ENCODE assay signal across 8 mouse cellular contexts in genomic region chr1:52231939-52232765, GRCm38 (mm10). TPM values are rescaled to one million over a fixed set of nuclear protein-coding genes. Genes with fewer than 3 reads are reported as not detected.
A peak's percentile ranks its signal among the peaks of the same experiment; 100 is the strongest.
DNase-seq lines count a peak whose midpoint lies in the region; ATAC-seq lines count a peak whose summit lies in the region.

No protein-coding gene starts in this region.

- H3K4me1 ChIP-seq in brown adipose tissue, adult 24 weeks (ENCODE audit: control insufficient read depth, insufficient read depth, insufficient read length, low read length) = peaks cover 4% of the 10 kb centered on the region
- peaks cover 27% of the 10 kb centered on the region for H3K4me1 ChIP-seq in forebrain, embryonic 10.5 days
- H3K4me1 ChIP-seq in heart, embryonic 15.5 days (replicated peaks) = peaks cover 14% of the 10 kb centered on the region
- peaks cover 26% of the 10 kb centered on the region for H3K4me1 ChIP-seq in liver, embryonic 15.5 days (replicated peaks)
- H3K4me1 ChIP-seq in neural tube, embryonic 11.5 days (ENCODE audit: control insufficient read depth, insufficient read depth, low read length) = peaks cover 6% of the 10 kb centered on the region; the same call in 1 of the 2 replicates
- H3K4me1 ChIP-seq in stomach, embryonic 16.5 days (ENCODE audit: control insufficient read depth, insufficient read depth, low read length) = peaks cover 10% of the 10 kb centered on the region; the same call in 1 of the 2 replicates

- peak; percentile 7; the same call in 1 of the 2 replicates for ATAC-seq in heart, embryonic 15.5 days (replicated peaks; ENCODE audit: insufficient number of reproducible peaks, insufficient read depth, low FRiP score, low read depth)
- ATAC-seq in liver, embryonic 15.5 days (ENCODE audit: insufficient read depth) = no peak
- ATAC-seq in neural tube, embryonic 11.5 days (ENCODE audit: insufficient read depth, low FRiP score, low TSS enrichment) = peak; percentile 42
- peak; percentile 10 for ATAC-seq in stomach, embryonic 16.5 days (ENCODE audit: insufficient read depth, low FRiP score)

- under 1% methylated on average over 63 of the region's 69 CpGs for WGBS in forebrain, embryonic 10.5 days
- under 1% methylated on average over 68 of the region's 69 CpGs for WGBS in heart, embryonic 15.5 days
- under 1% methylated on average over 69 of the region's 69 CpGs for WGBS in liver, embryonic 15.5 days (ENCODE audit: insufficient replicate concordance)
- under 1% methylated on average over 48 of the region's 69 CpGs for WGBS in neural tube, embryonic 11.5 days
- under 1% methylated on average over 69 of the region's 69 CpGs for WGBS in stomach, embryonic 16.5 days

- DNase-seq in CD8-positive naive resting alpha-beta T cell, adult 2 months (ENCODE audit: low read depth in 2 of 2, low spot score in 2 of 2) = peak; percentile 63 to 65
- DNase-seq in forebrain, embryonic 10.5 days (ENCODE audit: extremely low spot score, low spot score) = peak; percentile 75
- DNase-seq in kidney, postnatal 36 days = peak; percentile 36 to 78
- DNase-seq in neural tube, embryonic 11.5 days (ENCODE audit: low spot score) = peak; percentile 71

- peak overlapping the region; percentile 97 for H3K9ac ChIP-seq in heart, embryonic 15.5 days
- H3K9ac ChIP-seq in liver, embryonic 15.5 days = peak overlapping the region; percentile 94
- peak overlapping the region; percentile 92 for H3K9ac ChIP-seq in neural tube, embryonic 11.5 days (ENCODE audit: low read length)
- peak overlapping the region; percentile 98 for H3K9ac ChIP-seq in stomach, embryonic 16.5 days (ENCODE audit: low read length)

- peak overlapping the region; percentile 15 for H3K27ac ChIP-seq in brown adipose tissue, adult 24 weeks (replicated peaks; ENCODE audit: low read depth, low read length)
- H3K27ac ChIP-seq in forebrain, embryonic 10.5 days = peak overlapping the region; percentile 96
- H3K27ac ChIP-seq in heart, embryonic 15.5 days = peak overlapping the region; percentile 97
- peak overlapping the region; percentile 94 for H3K27ac ChIP-seq in liver, embryonic 15.5 days (replicated peaks)
- peak overlapping the region; percentile 94 for H3K27ac ChIP-seq in neural tube, embryonic 11.5 days (ENCODE audit: low read depth, low read length)
- H3K27ac ChIP-seq in stomach, embryonic 16.5 days (ENCODE audit: low read length) = peak overlapping the region; percentile 95

- H3K9me3 ChIP-seq in forebrain, embryonic 10.5 days = no peaks in the 10 kb centered on the region
- H3K9me3 ChIP-seq in heart, embryonic 15.5 days (replicated peaks) = no peaks in the 10 kb centered on the region
- H3K9me3 ChIP-seq in liver, embryonic 15.5 days (replicated peaks) = no peaks in the 10 kb centered on the region
- no peaks in the 10 kb centered on the region for H3K9me3 ChIP-seq in neural tube, embryonic 11.5 days (ENCODE audit: control insufficient read depth, low read length)
- no peaks in the 10 kb centered on the region for H3K9me3 ChIP-seq in stomach, embryonic 16.5 days (replicated peaks; ENCODE audit: control insufficient read depth, low read length)

- peak overlapping the region; percentile 68 for H3K4me3 ChIP-seq in brown adipose tissue, adult 24 weeks (ENCODE audit: insufficient read depth, low read depth, low read length)
- H3K4me3 ChIP-seq in forebrain, embryonic 10.5 days = peak overlapping the region; percentile 90
- peak overlapping the region; percentile 100 for H3K4me3 ChIP-seq in heart, embryonic 15.5 days
- peak overlapping the region; percentile 96 for H3K4me3 ChIP-seq in liver, embryonic 15.5 days (replicated peaks)
- peak overlapping the region; percentile 94 for H3K4me3 ChIP-seq in neural tube, embryonic 11.5 days (ENCODE audit: low read depth, low read length)
- peak overlapping the region; percentile 94 for H3K4me3 ChIP-seq in stomach, embryonic 16.5 days (replicated peaks; ENCODE audit: low read length)

- no peaks in the 10 kb centered on the region for H3K36me3 ChIP-seq in forebrain, embryonic 10.5 days (replicated peaks)
- H3K36me3 ChIP-seq in heart, embryonic 15.5 days = no peaks in the 10 kb centered on the region
- no peaks in the 10 kb centered on the region for H3K36me3 ChIP-seq in liver, embryonic 15.5 days (replicated peaks)
- H3K36me3 ChIP-seq in neural tube, embryonic 11.5 days (ENCODE audit: control insufficient read depth, insufficient read depth, low read length) = no peaks in the 10 kb centered on the region
- no peaks in the 10 kb centered on the region for H3K36me3 ChIP-seq in stomach, embryonic 16.5 days (ENCODE audit: control insufficient read depth, insufficient read depth, low read length)

- H3K27me3 ChIP-seq in forebrain, embryonic 10.5 days (ENCODE audit: poor library complexity, severe bottlenecking) = peaks cover 12% of the 10 kb centered on the region
- H3K27me3 ChIP-seq in heart, embryonic 15.5 days = no peaks in the 10 kb centered on the region
- H3K27me3 ChIP-seq in liver, embryonic 15.5 days = no peaks in the 10 kb centered on the region
- H3K27me3 ChIP-seq in neural tube, embryonic 11.5 days (ENCODE audit: control insufficient read depth, insufficient read depth, low read length) = no peaks in the 10 kb centered on the region
- H3K27me3 ChIP-seq in stomach, embryonic 16.5 days (ENCODE audit: control insufficient read depth, insufficient read depth, low read length) = no peaks in the 10 kb centered on the region

- peak overlapping the region; percentile 62 for H3K4me2 ChIP-seq in heart, embryonic 15.5 days
- peak overlapping the region; percentile 99 for H3K4me2 ChIP-seq in liver, embryonic 15.5 days
- peak overlapping the region; percentile 66 for H3K4me2 ChIP-seq in neural tube, embryonic 11.5 days (ENCODE audit: low read depth)
- peak overlapping the region; percentile 72 for H3K4me2 ChIP-seq in stomach, embryonic 16.5 days (ENCODE audit: low read depth, low read length)

RNA-seq across cellular contexts. Expression of gene Gls, which starts 0.9 kb away (rescaled TPM):
- 15.5 and 35.1 TPM in 2 replicates for polyA plus RNA-seq in brown adipose tissue, adult 24 weeks (2012; ENCODE audit: insufficient read depth, insufficient read length, missing spikeins)
- 14.6 and 16.0 TPM in 2 replicates for polyA plus RNA-seq in forebrain, embryonic 10.5 days (2016; fragmentation: Nextera tagmentation; extraction: Ambion mirVana)
- polyA plus RNA-seq in heart, embryonic 15.5 days (2015; fragmentation: Nextera tagmentation; extraction: Ambion mirVana) = 21.9 and 22.3 TPM in 2 replicates
- polyA plus RNA-seq in liver, embryonic 15.5 days (2015; fragmentation: Nextera tagmentation; extraction: Ambion mirVana) = 5.3 and 5.9 TPM in 2 replicates
- 28.0 and 28.4 TPM in 2 replicates for polyA plus RNA-seq in neural tube, embryonic 11.5 days (2014; fragmentation: Nextera tagmentation; extraction: Ambion mirVana)
- 14.2 and 19.0 TPM in 2 replicates for polyA plus RNA-seq in stomach, embryonic 16.5 days (2015; fragmentation: Nextera tagmentation; extraction: Ambion mirVana)

Comparison
In these comparisons a context has a peak if more than half of its experiments do, and no peak if none do; other contexts are left out.
1. H3K27ac ChIP-seq: peak in every context shown above with its lines; median percentile 97 in heart, embryonic 15.5 days; 96 in forebrain, embryonic 10.5 days; 95 in stomach, embryonic 16.5 days; 94 in liver, embryonic 15.5 days; 94 in neural tube, embryonic 11.5 days; 15 in brown adipose tissue, adult 24 weeks.